Mouse (Mus musculus): Measurements from ENCODE around the gene Olfr681. TPM values are rescaled to one million over a fixed set of nuclear protein-coding genes. Genes with fewer than 3 reads are reported as not detected.
"Not testable (repeated sequence)": the region's sequence is repeated elsewhere in the genome, so short reads cannot be mapped to it uniquely, and the experiment has no call there.

Gene Olfr681
- total RNA-seq (2012; rRNA removed) (not detected in 2 replicates), polyA plus RNA-seq (2012; ENCODE audit: insufficient read depth in 1 of 2, insufficient read length in 2 of 2, low read depth in 1 of 2, low replicate concordance in 2 of 2, missing spikeins in 1 of 2) (not detected)

DNA sequence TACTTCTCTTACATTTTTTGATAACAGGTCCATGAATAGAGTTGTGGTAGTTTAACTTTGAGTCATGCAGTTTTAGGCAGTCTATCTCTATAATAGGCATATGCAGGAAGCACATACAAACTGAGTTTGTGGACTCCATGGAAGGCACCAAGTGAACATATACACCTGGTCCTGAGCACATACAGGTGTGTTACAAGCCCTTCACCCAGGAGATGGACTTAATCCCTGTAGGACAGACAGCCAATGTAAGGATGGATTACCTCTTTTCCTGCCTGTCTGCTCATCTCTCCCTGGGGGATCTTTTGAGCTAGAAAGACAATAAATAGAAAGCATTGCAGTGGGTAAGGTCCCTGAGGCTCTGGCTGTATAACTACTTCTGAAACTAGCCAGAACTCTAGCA lies at the start of gene Olfr681:
Olfr681 (plus strand) TSS at position 301 of the 400 bp plus-strand sequence.
- Histone ChIP-seq H3K9ac (ENCODE audit: control insufficient read depth, low read depth, low read length, poor library complexity, severe bottlenecking) (no peak within 1 kb of the TSS), H3K27me3 (ENCODE audit: control insufficient read depth in 1 of 2, insufficient read depth in 2 of 2, low read length in 2 of 2) (no peaks in the 10 kb centered on the region), H3K36me3 (ENCODE audit: control insufficient read depth in 1 of 2, insufficient read depth in 2 of 2, low read length in 2 of 2) (no peaks in the 10 kb centered on the region), H3K9me3 (replicated peaks; ENCODE audit: insufficient read depth, low read length) (no peaks in the 10 kb centered on the region), H3K4me1 (ENCODE audit: control insufficient read depth in 1 of 2, insufficient read depth in 2 of 2, low read length in 2 of 2) (no peaks in the 10 kb centered on the region), H3K4me3 (ENCODE audit: control insufficient read depth in 1 of 2, insufficient read depth in 1 of 2, low read depth in 2 of 2, low read length in 2 of 2) (no peak within 1 kb of the TSS), H3K27ac (ENCODE audit: control insufficient read depth, low read depth, low read length) (no peak within 1 kb of the TSS), H3K79me2 (ENCODE audit: control insufficient read depth, insufficient read depth, low read length, poor library complexity) (no peaks in the 10 kb centered on the region)
- DNase-seq (ENCODE audit: low read depth, low spot score) = no peak
- TF ChIP-seq JUND (IDR thresholded peaks at IDR 0.05; ENCODE audit: low read depth, low read length) (no peak), CTCF (IDR thresholded peaks at IDR 0.05 in 2 of 3, conservative IDR thresholded peaks at IDR 0.05 in 1 of 3; ENCODE audit: control insufficient read depth in 1 of 3, insufficient read depth in 1 of 3, low read depth in 2 of 3, low read length in 3 of 3, poor library complexity in 1 of 3, severe bottlenecking in 1 of 3) (no peak), CHD1 (IDR thresholded peaks at IDR 0.05; ENCODE audit: low read depth, low read length) (no peak), ZC3H11A (IDR thresholded peaks at IDR 0.05; ENCODE audit: low read depth, low read length) (no peak), RCOR1 (IDR thresholded peaks at IDR 0.05; ENCODE audit: low read depth, low read length) (no peak), ZMIZ1 (IDR thresholded peaks at IDR 0.05; ENCODE audit: low read depth, low read length) (no peak), MYC (IDR thresholded peaks at IDR 0.05; ENCODE audit: low read depth, low read length) (no peak), TAL1 (IDR thresholded peaks at IDR 0.05; ENCODE audit: low read length) (no peak), NRF1 (IDR thresholded peaks at IDR 0.05; ENCODE audit: insufficient read depth, low read depth, low read length, poor library complexity, severe bottlenecking) (no peak), KAT2A (conservative IDR thresholded peaks at IDR 0.05; ENCODE audit: low read depth, low read length) (no peak)

DNA sequence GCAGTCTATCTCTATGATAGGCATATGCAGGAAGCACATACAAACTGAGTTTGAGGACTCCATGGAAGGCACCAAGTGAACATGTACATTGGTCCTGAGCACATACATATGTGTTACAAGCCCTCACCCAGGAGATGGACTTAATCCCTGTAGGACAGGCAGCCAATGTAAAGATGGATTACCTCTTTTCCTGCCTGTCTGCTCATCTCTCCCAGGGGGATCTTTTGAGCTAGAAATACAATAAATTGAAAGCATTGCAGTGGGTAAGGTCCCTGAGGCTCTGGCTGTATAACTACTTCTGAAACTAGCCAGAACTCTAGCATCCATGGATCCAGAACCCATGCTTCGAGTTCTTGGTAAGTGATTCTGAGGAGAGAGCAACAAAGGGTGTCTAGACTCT lies 35.7 kb upstream of the Olfr681 start, which contains the start of gene Olfr679:
Olfr679 (plus strand) TSS at position 301 of the 400 bp plus-strand sequence.
- Histone ChIP-seq H3K36me3 (ENCODE audit: control insufficient read depth in 1 of 2, insufficient read depth in 2 of 2, low read length in 2 of 2) (no peaks in the 10 kb centered on the region), H3K27me3 (ENCODE audit: control insufficient read depth in 1 of 2, insufficient read depth in 2 of 2, low read length in 2 of 2) (no peaks in the 10 kb centered on the region), H3K79me2 (ENCODE audit: control insufficient read depth, insufficient read depth, low read length, poor library complexity) (no peaks in the 10 kb centered on the region), H3K9ac (ENCODE audit: control insufficient read depth, low read depth, low read length, poor library complexity, severe bottlenecking) (no peak within 1 kb of the TSS), H3K9me3 (replicated peaks; ENCODE audit: insufficient read depth, low read length) (no peaks in the 10 kb centered on the region), H3K4me1 (ENCODE audit: control insufficient read depth in 1 of 2, insufficient read depth in 2 of 2, low read length in 2 of 2) (no peaks in the 10 kb centered on the region), H3K4me3 (ENCODE audit: control insufficient read depth in 1 of 2, insufficient read depth in 1 of 2, low read depth in 2 of 2, low read length in 2 of 2) (no peak within 1 kb of the TSS), H3K27ac (ENCODE audit: control insufficient read depth, low read depth, low read length) (no peak within 1 kb of the TSS)
- no peak for DNase-seq (ENCODE audit: low read depth, low spot score)
- TF ChIP-seq TCF12 (IDR thresholded peaks at IDR 0.05; ENCODE audit: low read depth, low read length) (no peak), POLR2AphosphoS2 (IDR thresholded peaks at IDR 0.05; ENCODE audit: low read length) (no peak), MYB (IDR thresholded peaks at IDR 0.05; ENCODE audit: low read depth, low read length) (no peak), USF2 (IDR thresholded peaks at IDR 0.05; ENCODE audit: borderline replicate concordance in 1 of 2, insufficient read depth in 1 of 2, low read depth in 1 of 2, low read length in 2 of 2) (no peak), CHD2 (IDR thresholded peaks at IDR 0.05; ENCODE audit: low read length) (no peak), CTCF (IDR thresholded peaks at IDR 0.05 in 2 of 3, conservative IDR thresholded peaks at IDR 0.05 in 1 of 3; ENCODE audit: control insufficient read depth in 1 of 3, insufficient read depth in 1 of 3, low read depth in 2 of 3, low read length in 3 of 3, poor library complexity in 1 of 3, severe bottlenecking in 1 of 3) (no peak), MAX (IDR thresholded peaks at IDR 0.05; ENCODE audit: low read length) (no peak)

DNA sequence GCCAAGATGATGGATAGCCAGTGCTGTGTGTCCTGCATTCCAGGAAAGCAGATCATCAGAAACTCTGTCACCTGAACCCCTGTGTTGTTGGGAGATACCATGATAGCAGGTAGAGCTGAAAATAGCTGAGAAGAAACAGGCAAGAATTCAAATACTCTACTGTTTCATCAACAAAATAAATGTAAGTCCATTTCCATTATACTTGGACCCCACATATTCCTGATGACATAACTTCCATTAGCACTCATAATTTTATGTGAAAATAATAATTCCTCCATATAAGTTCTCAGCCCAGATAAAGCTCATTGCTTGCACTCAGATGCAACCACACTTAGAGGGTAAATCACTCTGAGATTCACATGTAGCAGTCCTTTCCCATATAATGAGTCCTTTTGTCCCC lies 23.9 kb upstream of the Olfr681 start, which contains the start of gene Olfr680-ps1:
Olfr680-ps1 (minus strand) TSS at position 101 of the 400 bp plus-strand sequence.
- not testable (repeated sequence) for H3K9me3 ChIP-seq (replicated peaks; ENCODE audit: insufficient read depth, low read length); H3K9ac ChIP-seq (ENCODE audit: control insufficient read depth, low read depth, low read length, poor library complexity, severe bottlenecking); H3K4me1 ChIP-seq (ENCODE audit: control insufficient read depth in 1 of 2, insufficient read depth in 2 of 2, low read length in 2 of 2); DNase-seq (ENCODE audit: low read depth, low spot score); H3K27ac ChIP-seq (ENCODE audit: control insufficient read depth, low read depth, low read length); H3K79me2 ChIP-seq (ENCODE audit: control insufficient read depth, insufficient read depth, low read length, poor library complexity); H3K27me3 ChIP-seq (ENCODE audit: control insufficient read depth in 1 of 2, insufficient read depth in 2 of 2, low read length in 2 of 2); H3K36me3 ChIP-seq (ENCODE audit: control insufficient read depth in 1 of 2, insufficient read depth in 2 of 2, low read length in 2 of 2); H3K4me3 ChIP-seq (ENCODE audit: control insufficient read depth in 1 of 2, insufficient read depth in 1 of 2, low read depth in 2 of 2, low read length in 2 of 2)

All from MEL (cell line).